Mouse (Mus musculus) midbrain, embryonic 16.5 days (tissue): Measurements from ENCODE around the gene Folr2. TPM values are rescaled to one million over a fixed set of nuclear protein-coding genes. Genes with fewer than 3 reads are reported as not detected.

Source experiments
- ATAC-seq: fragments of 200-750 bp; cut with Nextera tagmentation; 2 replicates; pipeline ENCODE4 v1.8.0; 2017; ENCODE audit warnings: moderate TSS enrichment
- H3K27ac ChIP-seq: fragments of 300-500 bp; sonication (generic); 2 replicates; pipeline ENCODE4 v1.5.1; 2014; ENCODE audit warnings: mild to moderate bottlenecking, low read length, mixed read lengths
- H3K27me3 ChIP-seq: fragments of 300-500 bp; sonication (generic); 2 replicates; pipeline ENCODE4 v1.6.1; 2014; ENCODE audit warnings: low read depth, low read length, mixed read lengths; ENCODE audit not compliant: control insufficient read depth, insufficient read depth
- H3K36me3 ChIP-seq: fragments of 300-500 bp; sonication (generic); 2 replicates; pipeline ENCODE4 v1.6.1; 2014; ENCODE audit warnings: mild to moderate bottlenecking, low read length, moderate library complexity, mixed read lengths; ENCODE audit not compliant: control insufficient read depth, insufficient read depth
- H3K4me1 ChIP-seq: fragments of 300-500 bp; sonication (generic); 2 replicates; pipeline ENCODE4 v1.6.1; 2014; ENCODE audit warnings: mild to moderate bottlenecking, low read length, mixed read lengths; ENCODE audit not compliant: control insufficient read depth, insufficient read depth
- H3K4me2 ChIP-seq: fragments of 300-500 bp; sonication (generic); 2 replicates; pipeline ENCODE4 v1.6.1; 2014; ENCODE audit warnings: mild to moderate bottlenecking, low read length, mixed read lengths
- H3K4me3 ChIP-seq: fragments of 300-500 bp; sonication (generic); 2 replicates; pipeline ENCODE4 v1.5.1; 2014; ENCODE audit warnings: low read depth, mild to moderate bottlenecking, low read length, moderate library complexity, mixed read lengths
- H3K9ac ChIP-seq: fragments of 300-500 bp; sonication (generic); 2 replicates; pipeline ENCODE4 v1.6.1; 2014; ENCODE audit warnings: low read depth, low read length, mixed read lengths
- H3K9me3 ChIP-seq: fragments of 300-500 bp; sonication (generic); replicated peaks from 2 replicates; pipeline ENCODE4 v1.6.1; 2014; ENCODE audit warnings: mild to moderate bottlenecking, low read length, mixed read lengths; ENCODE audit not compliant: control insufficient read depth, poor library complexity, severe bottlenecking
- WGBS: fragments of 180-500 bp; shearing (Covaris S2); extraction: QIAGEN DNeasy Blood & Tissue Kit; methylation state at CpG from one replicate; pipeline ENCODE4 v1.1.7; 2014; 5-methylcytosine and 5-hydroxymethylcytosine counted together
- polyA plus RNA-seq: library from polyadenylated mRNA; unstranded; fragments of >200 nt; fragmentation: Nextera tagmentation; extraction: Ambion mirVana; gene quantifications from 2 replicates; pipeline ENCODE4 v1.2.1, GENCODE M21; 2015

The Folr2 gene
- polyA plus RNA-seq, 1 experiment from 2014 or later: 1.0 TPM

DNA sequence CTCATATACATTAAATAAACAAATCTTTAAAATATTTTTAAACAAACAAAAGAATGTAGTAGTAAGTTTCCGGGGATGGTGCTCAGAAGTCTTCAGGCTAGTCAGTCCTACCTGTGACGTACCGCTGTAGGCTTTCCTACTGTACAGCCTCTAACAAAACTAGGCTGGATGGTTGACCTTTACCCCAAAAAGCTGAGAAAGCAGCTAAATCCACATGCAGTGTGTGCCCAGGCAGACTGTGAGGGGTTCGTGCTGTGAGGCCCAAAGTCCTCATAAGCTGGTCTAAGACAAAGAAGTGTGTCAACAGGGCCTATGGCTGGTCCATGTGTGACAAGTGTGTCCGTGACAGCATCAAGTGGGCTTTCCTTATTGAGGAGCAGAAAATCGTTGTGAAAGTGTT, 4.1 kb downstream of the Folr2 start:
- no peak for ATAC-seq
- Histone ChIP-seq H3K27ac (no peak overlapping the region), H3K4me1 (no peaks in the 10 kb centered on the region), H3K36me3 (no peaks in the 10 kb centered on the region), H3K9ac (no peak overlapping the region), H3K4me3 (no peak overlapping the region), H3K9me3 (no peaks in the 10 kb centered on the region), H3K27me3 (no peaks in the 10 kb centered on the region), H3K4me2 (no peak overlapping the region)
- WGBS: 84% methylated on average over 6 of the region's 6 CpGs

DNA sequence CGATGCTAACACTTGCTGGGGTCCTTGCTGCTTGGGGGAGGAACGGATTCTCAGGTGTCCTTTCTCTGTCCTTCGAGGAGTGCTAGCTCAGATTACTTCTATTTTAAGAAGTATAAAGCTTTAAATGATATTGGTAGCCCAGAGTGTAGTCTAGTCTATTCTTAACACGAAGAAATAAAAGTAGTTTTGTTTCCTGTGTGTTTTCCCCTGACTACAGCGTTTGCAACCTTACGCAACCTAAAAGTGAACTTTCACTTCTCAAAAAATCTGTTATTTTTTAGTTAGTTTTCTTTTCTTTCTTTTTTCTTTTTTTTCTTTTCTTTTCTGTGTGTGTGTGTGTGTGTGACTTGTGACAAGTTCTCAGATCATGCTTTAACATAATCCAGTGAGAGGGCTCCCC, 5.3 kb downstream of the Folr2 start:
- no peaks in the 10 kb centered on the region for H3K36me3 ChIP-seq
- no peak overlapping the region for H3K4me2 ChIP-seq
- 85% methylated on average over 6 of the region's 6 CpGs for WGBS
- H3K4me1 ChIP-seq: no peaks in the 10 kb centered on the region
- no peaks in the 10 kb centered on the region for H3K27me3 ChIP-seq
- no peaks in the 10 kb centered on the region for H3K9me3 ChIP-seq
- no peak overlapping the region for H3K27ac ChIP-seq
- no peak for ATAC-seq
- H3K4me3 ChIP-seq: no peak overlapping the region
- no peak overlapping the region for H3K9ac ChIP-seq

DNA sequence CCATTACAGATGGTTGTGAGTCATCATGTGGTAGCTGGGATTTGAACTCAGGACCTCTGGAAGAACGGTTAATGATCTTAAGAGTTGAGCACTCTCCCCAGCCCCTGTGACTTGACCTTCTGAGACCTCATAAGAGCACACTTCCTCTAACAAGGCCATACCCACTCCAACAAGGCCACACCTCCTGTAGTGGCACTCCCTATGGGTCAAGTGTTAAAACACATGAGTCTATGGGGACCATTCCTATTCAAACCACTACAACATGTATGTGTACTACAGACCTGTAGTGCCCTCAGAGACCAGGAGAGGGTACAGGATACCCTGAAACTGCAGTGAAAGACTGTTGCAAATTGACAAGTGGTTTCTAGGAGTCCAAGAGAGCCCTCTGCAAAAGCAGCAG, 9.1 kb downstream of the Folr2 start:
- Histone ChIP-seq H3K9ac (no peak overlapping the region), H3K27me3 (no peaks in the 10 kb centered on the region), H3K36me3 (no peaks in the 10 kb centered on the region), H3K27ac (no peak overlapping the region), H3K4me2 (no peak overlapping the region), H3K4me1 (no peaks in the 10 kb centered on the region), H3K4me3 (no peak overlapping the region), H3K9me3 (no peaks in the 10 kb centered on the region)
- ATAC-seq: no peak
- 100% methylated on average over 1 of the region's 1 CpGs for WGBS

DNA sequence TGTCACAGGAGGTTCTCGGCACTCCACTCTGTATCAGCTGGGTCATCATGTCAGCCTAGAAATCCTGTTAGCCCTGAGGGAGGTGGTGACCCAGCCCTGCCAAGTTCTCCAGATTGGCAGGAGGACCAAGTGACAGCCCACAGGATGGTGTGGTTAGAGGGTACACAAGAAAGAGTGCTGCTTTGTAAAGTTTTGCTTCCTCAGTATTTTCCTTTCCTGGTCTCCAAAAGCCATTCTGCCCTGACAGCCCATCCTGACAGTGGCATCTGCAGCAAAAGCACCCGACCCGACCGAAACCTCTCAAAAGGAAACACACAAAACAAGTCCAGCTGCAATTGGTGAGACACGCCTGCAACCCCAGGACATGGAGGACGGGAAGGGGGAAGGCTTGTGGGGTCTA, 12.8 kb downstream of the Folr2 start:
- Histone ChIP-seq H3K4me2 (no peak overlapping the region), H3K27me3 (no peaks in the 10 kb centered on the region), H3K27ac (no peak overlapping the region), H3K4me1 (no peaks in the 10 kb centered on the region), H3K9me3 (no peaks in the 10 kb centered on the region), H3K9ac (no peak overlapping the region), H3K36me3 (no peaks in the 10 kb centered on the region), H3K4me3 (no peak overlapping the region)
- no peak for ATAC-seq
- WGBS: 79% methylated on average over 6 of the region's 6 CpGs

DNA sequence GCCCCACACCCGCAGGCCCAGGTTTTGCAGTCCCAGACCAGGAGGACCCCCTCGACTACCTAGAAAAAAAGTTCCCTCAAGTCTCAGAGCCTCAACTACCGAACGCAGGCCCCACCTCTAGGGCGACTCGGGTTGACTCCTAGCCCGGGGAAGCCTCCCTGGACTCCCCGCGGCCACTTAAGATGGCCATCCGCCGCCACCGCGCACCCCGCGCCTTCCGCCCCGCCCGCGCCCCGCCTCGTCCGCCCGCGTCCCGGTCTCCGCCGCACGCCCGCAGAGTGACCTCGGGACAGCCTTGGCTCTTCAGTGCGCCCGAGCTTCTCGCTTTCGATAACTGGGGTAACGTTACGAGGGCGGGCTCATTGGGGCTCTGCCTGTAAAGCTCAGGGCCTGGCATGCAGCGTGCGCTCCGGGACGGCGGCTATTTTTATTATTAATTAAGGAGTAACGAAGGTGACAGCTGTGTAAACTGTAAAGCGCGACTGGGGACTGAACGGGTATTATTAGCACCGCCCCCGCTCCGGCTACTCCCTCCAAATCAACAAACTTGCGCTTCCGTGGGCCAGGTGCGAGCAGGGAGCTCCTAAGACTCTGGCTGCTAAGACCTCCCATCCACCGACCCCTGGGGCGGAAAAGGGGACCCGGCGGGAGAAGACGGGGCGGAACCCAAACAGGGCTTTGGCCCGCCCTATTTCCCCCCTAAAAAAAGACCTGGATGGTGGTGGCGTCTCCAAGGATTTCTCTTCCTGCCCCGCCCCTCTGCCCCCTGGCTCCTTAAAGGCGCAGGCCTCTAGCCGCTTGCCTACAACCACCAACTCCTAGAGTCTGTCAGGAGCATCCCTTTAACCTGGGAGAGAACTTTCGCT, 19.2 kb downstream of the Folr2 start, which contains the start of gene Inppl1:
Gene Inppl1, minus strand, starts transcription at position 624 of the 866 bp plus-strand sequence.
- WGBS: under 1% methylated on average over 64 of the region's 64 CpGs
- H3K4me2 ChIP-seq: peak within 1 kb of the TSS; percentile 97
- H3K36me3 ChIP-seq: no peaks in the 10 kb centered on the region
- peak within 1 kb of the TSS; percentile 75 for H3K9ac ChIP-seq
- peak; percentile 69 for ATAC-seq
- peaks cover 12% of the 10 kb centered on the region for H3K4me1 ChIP-seq
- peak within 1 kb of the TSS; percentile 71 for H3K27ac ChIP-seq
- no peaks in the 10 kb centered on the region for H3K9me3 ChIP-seq
- H3K27me3 ChIP-seq: peaks cover 4% of the 10 kb centered on the region
- H3K4me3 ChIP-seq: peak within 1 kb of the TSS; percentile 62

DNA sequence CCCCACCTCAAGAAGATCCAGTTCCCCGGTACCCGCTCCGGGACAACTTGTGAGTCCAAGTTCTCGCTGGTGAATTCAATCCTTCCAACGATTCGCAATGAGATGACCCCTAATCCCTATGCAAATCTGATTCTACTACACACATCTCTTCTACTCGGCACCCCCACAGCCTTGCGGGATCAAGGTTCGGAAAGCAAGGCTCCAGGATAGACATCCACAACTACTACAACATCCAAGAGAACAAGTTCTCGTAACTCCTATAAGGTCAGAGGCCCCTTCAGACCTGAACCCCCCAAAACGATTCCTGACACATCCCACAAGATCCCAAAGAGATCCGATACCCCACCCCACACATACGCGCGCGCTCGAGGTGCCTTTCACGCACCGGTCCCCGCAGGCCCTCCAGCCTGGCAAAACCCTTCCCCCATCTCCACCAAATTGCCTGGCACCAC, 19.8 kb downstream of the Folr2 start:
- H3K36me3 ChIP-seq: no peaks in the 10 kb centered on the region
- H3K9ac ChIP-seq: peak overlapping the region; percentile 75
- ATAC-seq: peak; percentile 32; the same call in 1 of the 2 replicates
- peak overlapping the region; percentile 62 for H3K4me3 ChIP-seq
- H3K9me3 ChIP-seq: no peaks in the 10 kb centered on the region
- H3K4me2 ChIP-seq: peak overlapping the region; percentile 97
- peak overlapping the region; percentile 71 for H3K27ac ChIP-seq
- under 1% methylated on average over 20 of the region's 20 CpGs for WGBS
- H3K4me1 ChIP-seq: peaks cover 12% of the 10 kb centered on the region
- H3K27me3 ChIP-seq: peaks cover 4% of the 10 kb centered on the region

DNA sequence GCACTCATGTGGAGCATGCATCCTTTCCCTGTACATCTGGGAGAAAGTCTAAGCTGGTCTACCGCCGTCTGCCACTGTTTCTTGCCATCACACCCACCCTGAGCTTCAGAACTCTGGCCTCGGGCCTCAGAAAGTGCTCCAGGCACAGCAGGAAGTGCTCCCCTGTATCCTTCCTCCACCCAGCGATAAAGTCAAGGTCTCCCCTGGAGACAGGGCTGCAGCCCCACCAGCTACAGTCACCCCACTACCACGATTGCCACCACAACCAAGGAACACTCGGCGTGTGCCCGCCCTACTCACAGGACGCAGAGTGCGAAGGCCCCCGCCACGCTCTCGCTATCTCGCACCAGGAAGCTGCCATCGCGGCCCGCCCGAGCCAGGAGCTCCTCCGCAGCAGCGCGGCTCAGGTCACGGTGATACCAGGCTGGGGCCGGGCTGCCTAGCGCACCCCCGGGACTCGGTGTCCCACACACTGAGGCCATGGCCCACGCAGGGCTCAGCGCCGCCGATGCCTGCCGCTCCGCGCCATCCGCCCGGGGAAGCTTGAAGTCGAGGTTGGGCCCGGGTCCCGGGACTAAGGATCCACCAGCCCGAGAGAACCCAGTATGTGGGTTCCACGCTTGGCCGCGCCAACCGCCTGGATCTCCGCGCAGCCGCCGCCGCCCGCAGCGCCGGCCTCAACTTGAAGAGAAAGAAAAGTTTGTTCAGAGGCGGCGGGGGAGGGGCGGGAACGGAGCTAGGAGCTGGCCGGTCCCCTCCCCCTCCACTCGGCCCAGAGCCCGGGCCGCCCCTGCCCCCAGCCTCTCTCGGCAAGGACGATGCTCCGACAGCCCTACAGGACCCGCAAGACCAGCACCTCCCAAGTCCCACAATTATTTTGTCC, 20.5 kb downstream of the Folr2 start:
- peak overlapping the region; percentile 71 for H3K27ac ChIP-seq
- peaks cover 4% of the 10 kb centered on the region for H3K27me3 ChIP-seq
- peak overlapping the region; percentile 97 for H3K4me2 ChIP-seq
- no peaks in the 10 kb centered on the region for H3K9me3 ChIP-seq
- H3K4me1 ChIP-seq: peaks cover 12% of the 10 kb centered on the region
- peak overlapping the region; percentile 75 for H3K9ac ChIP-seq
- ATAC-seq: peak; percentile 50
- H3K36me3 ChIP-seq: no peaks in the 10 kb centered on the region
- WGBS: 0% methylated on average over 58 of the region's 63 CpGs
- H3K4me3 ChIP-seq: peak overlapping the region; percentile 62

DNA sequence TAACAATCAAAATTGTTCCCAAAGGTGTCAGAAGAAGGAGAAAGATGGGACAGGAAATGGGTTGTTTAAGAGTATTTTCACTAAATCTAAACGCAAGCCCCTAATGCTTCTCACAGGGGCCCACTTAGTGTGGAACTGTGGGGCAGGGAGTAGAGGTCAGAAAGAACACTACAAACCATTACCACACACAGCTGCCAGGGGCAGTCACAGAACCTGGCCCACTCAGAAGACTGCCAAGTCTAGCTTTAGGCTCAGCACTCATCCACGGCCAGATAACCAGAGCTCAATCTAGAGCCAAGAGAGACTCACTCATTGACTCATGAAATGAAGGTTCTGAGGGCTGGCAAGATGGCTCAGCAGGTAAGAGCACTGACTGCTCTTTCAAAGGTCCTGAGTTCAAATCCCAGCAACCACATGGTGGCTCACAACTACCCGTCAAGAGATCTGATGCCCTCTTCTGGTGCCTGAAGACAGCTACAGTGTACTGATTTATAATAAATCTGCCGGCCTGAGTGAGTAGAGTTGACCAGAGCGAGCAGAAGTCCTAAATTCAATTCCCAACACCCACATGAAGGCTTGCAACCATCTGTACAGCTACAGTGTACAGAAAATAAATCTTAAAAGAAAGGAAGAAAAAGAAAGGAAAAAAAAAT, 21.4 kb downstream of the Folr2 start:
- Histone ChIP-seq H3K27me3 (peaks cover 4% of the 10 kb centered on the region), H3K4me2 (peak overlapping the region; percentile 97), H3K27ac (no peak overlapping the region), H3K4me1 (peaks cover 12% of the 10 kb centered on the region), H3K9me3 (no peaks in the 10 kb centered on the region), H3K36me3 (0 out of 2 replicates have a peak, but pooled peaks cover 2% of the 10 kb centered on the region), H3K9ac (no peak overlapping the region), H3K4me3 (peak overlapping the region; percentile 62)
- 49% methylated on average over 5 of the region's 5 CpGs for WGBS
- ATAC-seq: no peak
